Mouse (Mus musculus) G1E (cell line): Measurements from ENCODE around the gene Lrrc61.

Experiments used
- CTCF ChIP-seq: IDR thresholded peaks from 2 replicates; pipeline ENCODE4 v1.5.1; 2012; ENCODE audit warnings: low read depth, low read length, inconsistent platforms, mixed read lengths
- GATA1 ChIP-seq: IDR thresholded peaks from 2 replicates; pipeline ENCODE4 v1.6.1; 2012; ENCODE audit warnings: borderline replicate concordance, low read length, inconsistent platforms, mixed read lengths
- GATA2 ChIP-seq: IDR thresholded peaks from 2 replicates; pipeline ENCODE4 v1.6.1; 2012; ENCODE audit warnings: low read depth, low read length, inconsistent platforms, borderline replicate concordance
- POLR2AphosphoS5 ChIP-seq: IDR thresholded peaks from 2 replicates; pipeline ENCODE4 v1.6.1; 2012; ENCODE audit warnings: low read depth, low read length, inconsistent platforms; ENCODE audit not compliant: insufficient replicate concordance

- TF ChIP-seq POLR2AphosphoS5 (no peak), GATA2 (no peak), CTCF (no peak), GATA1 (no peak)
Observed at GRCm38 (mm10) chr6:48591871-48592270, 37.3 kb downstream of the Lrrc61 start.
